Mouse (Mus musculus) heart, embryonic 14.5 days (tissue): ENCODE measurements around the gene Igsf9. TPM values are rescaled to one million over a fixed set of nuclear protein-coding genes. Genes with fewer than 3 reads are reported as not detected.
A peak's percentile ranks its signal among the peaks of the same experiment; 100 is the strongest.

ENCODE experiments used
- ATAC-seq: fragments of 200-750 bp; cut with Nextera tagmentation; 2 replicates; pipeline ENCODE4 v1.8.0; 2017; ENCODE audit warnings: low read depth, moderate TSS enrichment; ENCODE audit not compliant: insufficient number of reproducible peaks, insufficient read depth, low FRiP score
- H3K27ac ChIP-seq, 2 experiments: fragments of 200-500 bp in 1 of 2; fragments of 300-500 bp in 1 of 2; sonication (generic) in 1 of 2; replicated peaks in 1 of 2; 2 replicates each; pipeline ENCODE4 v1.5.1; 2012 to 2014; ENCODE audit warnings: low read depth in 2 of 2, low read length in 2 of 2, control low read depth in 1 of 2, mild to moderate bottlenecking in 1 of 2, mixed read lengths in 1 of 2; ENCODE audit not compliant: control insufficient read depth in 1 of 2, insufficient read depth in 1 of 2
- H3K27me3 ChIP-seq: fragments of 300-500 bp; sonication (generic); 2 replicates; pipeline ENCODE4 v1.6.1; 2014; ENCODE audit warnings: mild to moderate bottlenecking, low read length, control low read depth; ENCODE audit not compliant: control insufficient read depth, insufficient read depth
- H3K36me3 ChIP-seq: fragments of 300-500 bp; sonication (generic); 2 replicates; pipeline ENCODE4 v1.6.1; 2014; ENCODE audit warnings: mild to moderate bottlenecking, control low read depth, low read length, mixed read lengths; ENCODE audit not compliant: control insufficient read depth, insufficient read depth
- H3K4me1 ChIP-seq, 2 experiments: fragments of 200-500 bp in 1 of 2; fragments of 300-500 bp in 1 of 2; sonication (generic) in 1 of 2; 2 replicates each; pipeline ENCODE4 v1.6.1; 2012 to 2014; ENCODE audit warnings: low read length in 2 of 2, control low read depth in 1 of 2, mixed read lengths in 1 of 2; ENCODE audit not compliant: control insufficient read depth in 2 of 2, insufficient read depth in 2 of 2
- H3K4me2 ChIP-seq: fragments of 300-500 bp; sonication (generic); 2 replicates; pipeline ENCODE4 v1.6.1; 2014; ENCODE audit warnings: mild to moderate bottlenecking, low read length
- H3K4me3 ChIP-seq, 2 experiments: fragments of 200-500 bp in 1 of 2; fragments of 300-500 bp in 1 of 2; sonication (generic) in 1 of 2; 2 replicates each; pipeline ENCODE4 v1.5.1; 2012 to 2014; ENCODE audit warnings: low read length in 2 of 2, mild to moderate bottlenecking in 2 of 2, control low read depth in 1 of 2, low read depth in 1 of 2, moderate library complexity in 1 of 2; ENCODE audit not compliant: control insufficient read depth in 1 of 2, insufficient read depth in 1 of 2
- H3K9ac ChIP-seq: fragments of 300-500 bp; sonication (generic); 2 replicates; pipeline ENCODE4 v1.6.1; 2014; ENCODE audit warnings: mild to moderate bottlenecking, low read length
- H3K9me3 ChIP-seq: fragments of 300-500 bp; sonication (generic); 2 replicates; pipeline ENCODE4 v1.6.1; 2016; ENCODE audit warnings: low read length, control low read depth; ENCODE audit not compliant: control insufficient read depth
- WGBS: fragments of 180-500 bp; shearing (Covaris S2); extraction: QIAGEN DNeasy Blood & Tissue Kit; methylation state at CpG from one replicate; pipeline ENCODE4 v1.1.7; 2014; 5-methylcytosine and 5-hydroxymethylcytosine counted together
- polyA plus RNA-seq: library from polyadenylated mRNA; unstranded; fragments of >200 nt; fragmentation: Nextera tagmentation; extraction: Ambion mirVana; gene quantifications from 2 replicates; pipeline ENCODE4 v1.2.1, GENCODE M21; 2014

The Igsf9 gene
- polyA plus RNA-seq, 1 experiment from 2014 or later, result 5.0 TPM

DNA sequence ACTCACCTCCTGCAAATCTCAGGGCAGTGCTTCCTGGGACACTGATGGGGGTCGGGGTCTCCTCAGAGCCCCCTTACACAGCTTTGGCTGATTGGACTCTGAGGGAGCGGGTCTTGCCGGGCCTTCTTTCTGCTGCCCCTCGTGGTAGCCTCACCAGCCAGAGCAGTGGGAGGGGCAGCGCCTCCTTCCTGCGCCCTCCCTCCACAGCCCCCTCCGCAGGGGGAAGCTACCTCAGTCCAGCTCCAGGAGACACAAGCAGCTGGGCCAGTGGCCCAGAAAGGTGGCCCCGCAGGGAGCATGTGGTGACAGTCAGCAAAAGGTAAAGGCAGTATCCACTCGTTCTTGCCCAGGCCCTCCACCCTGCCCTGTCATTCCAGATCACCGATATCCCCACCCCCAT, 15.8 kb downstream of the Igsf9 start:
- no peaks in the 10 kb centered on the region for H3K36me3 ChIP-seq
- no peak overlapping the region for H3K4me3 ChIP-seq
- H3K27ac ChIP-seq, result no peak overlapping the region
- no peaks in the 10 kb centered on the region for H3K27me3 ChIP-seq
- 76% methylated on average over 10 of the region's 10 CpGs for WGBS
- no peak for ATAC-seq
- H3K9ac ChIP-seq, result no peak overlapping the region
- no peaks in the 10 kb centered on the region for H3K9me3 ChIP-seq
- no peak overlapping the region for H3K4me2 ChIP-seq
- H3K4me1 ChIP-seq, result peaks cover 9 to 13% of the 10 kb centered on the region in 2 experiments; a peak in 3 of 4 replicates

GRCm38 (mm10) chr1:172499765-172500441, 18.3 kb downstream of the Igsf9 start, which contains the start of gene Tagln2:
Gene Tagln2 (plus strand): TSS chr1:172500047.
- H3K4me3 ChIP-seq, result peak within 1 kb of the TSS; percentile 73 to 90
- H3K4me1 ChIP-seq, result peaks cover 31% of the 10 kb centered on the region in 2 experiments
- no peaks in the 10 kb centered on the region for H3K9me3 ChIP-seq
- peak within 1 kb of the TSS; percentile 87 to 89 for H3K27ac ChIP-seq
- peak within 1 kb of the TSS; percentile 90 for H3K9ac ChIP-seq
- H3K27me3 ChIP-seq, result no peaks in the 10 kb centered on the region
- peaks cover 2% of the 10 kb centered on the region for H3K36me3 ChIP-seq
- 1% methylated on average over 30 of the region's 30 CpGs for WGBS
- H3K4me2 ChIP-seq, result peak within 1 kb of the TSS; percentile 69
- peak; percentile 66 for ATAC-seq

DNA sequence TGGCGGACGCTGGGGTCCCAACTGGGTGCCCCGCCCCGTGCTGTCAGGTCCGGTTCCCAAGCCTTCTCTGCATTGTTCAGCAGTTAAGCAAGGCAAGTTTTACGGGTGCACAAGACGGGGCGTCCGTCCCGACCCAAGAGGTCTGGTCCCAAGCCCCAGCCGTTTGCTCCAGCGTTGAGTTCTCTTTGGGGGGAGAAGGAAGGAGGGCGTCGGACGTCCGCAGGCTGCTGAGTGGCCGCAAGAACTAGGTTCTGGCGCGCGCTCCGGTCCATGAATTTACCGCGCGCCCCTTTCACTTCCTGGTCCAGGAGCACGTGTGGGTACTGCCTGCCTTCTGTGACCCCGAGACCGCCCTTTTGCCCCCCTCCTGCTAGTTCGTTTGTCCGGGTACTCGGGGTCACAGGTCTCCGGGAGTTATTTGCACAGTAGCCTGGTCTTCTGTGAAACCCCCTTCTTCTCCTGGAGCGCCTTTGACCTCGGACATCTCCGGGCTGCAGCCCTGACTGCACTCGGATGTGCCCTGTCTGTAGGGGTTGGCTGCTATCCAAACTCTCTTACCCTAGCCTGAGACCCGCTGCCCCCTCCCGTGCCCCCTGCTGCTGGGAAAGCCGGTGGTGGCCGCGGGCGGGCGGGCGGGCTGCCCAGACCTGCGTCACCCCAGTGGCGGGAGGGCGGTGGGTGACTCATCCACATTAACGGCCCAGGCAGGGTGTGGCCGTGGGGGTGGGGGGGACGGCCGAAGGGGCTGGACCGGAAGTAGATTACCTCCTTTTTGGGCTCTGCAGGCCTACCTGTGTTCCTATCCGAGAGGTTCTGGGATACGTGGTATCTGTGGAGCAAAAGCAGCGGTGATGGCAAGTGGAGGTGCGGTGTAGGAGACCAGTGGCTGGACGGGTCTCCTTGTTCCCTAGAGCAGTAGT, 19.1 kb downstream of the Igsf9 start:
- peak overlapping the region; percentile 69 for H3K4me2 ChIP-seq
- H3K27me3 ChIP-seq, result no peaks in the 10 kb centered on the region
- no peaks in the 10 kb centered on the region for H3K9me3 ChIP-seq
- WGBS, result 1% methylated on average over 55 of the region's 56 CpGs
- peak overlapping the region; percentile 73 to 90 for H3K4me3 ChIP-seq
- peak overlapping the region; percentile 90 for H3K9ac ChIP-seq
- peak overlapping the region; percentile 89 to 94 for H3K27ac ChIP-seq
- peak; percentile 52 for ATAC-seq
- peaks cover 10% of the 10 kb centered on the region for H3K36me3 ChIP-seq
- H3K4me1 ChIP-seq, result peaks cover 32 to 37% of the 10 kb centered on the region in 2 experiments

GRCm38 (mm10) chr1:172501371-172502144, 20.0 kb downstream of the Igsf9 start:
- peak; percentile 31; the same call in 1 of the 2 replicates for ATAC-seq
- peak overlapping the region; percentile 90 for H3K9ac ChIP-seq
- peaks cover 32 to 40% of the 10 kb centered on the region in 2 experiments for H3K4me1 ChIP-seq
- H3K9me3 ChIP-seq, result no peaks in the 10 kb centered on the region
- peaks cover 18% of the 10 kb centered on the region for H3K36me3 ChIP-seq
- H3K4me3 ChIP-seq, result peak overlapping the region; percentile 73 to 90
- no peaks in the 10 kb centered on the region for H3K27me3 ChIP-seq
- peak overlapping the region; percentile 69 for H3K4me2 ChIP-seq
- 18% methylated on average over 13 of the region's 13 CpGs for whole genome bisulfite sequencing
- peak overlapping the region; percentile 89 to 94 for H3K27ac ChIP-seq

- H3K9ac ChIP-seq, result peak overlapping the region; percentile 90
- no peaks in the 10 kb centered on the region for H3K9me3 ChIP-seq
- H3K36me3 ChIP-seq, result peaks cover 27% of the 10 kb centered on the region
- no peaks in the 10 kb centered on the region for H3K27me3 ChIP-seq
- ATAC-seq, result no peak
- H3K27ac ChIP-seq, result peak overlapping the region; percentile 89 to 94
- peak overlapping the region; percentile 69 for H3K4me2 ChIP-seq
- H3K4me1 ChIP-seq, result peaks cover 36 to 42% of the 10 kb centered on the region in 2 experiments
- 35% methylated on average over 13 of the region's 13 CpGs for WGBS
- peak overlapping the region; percentile 73 to 90 for H3K4me3 ChIP-seq
Observed at GRCm38 (mm10) chr1:172502145-172503110, 20.8 kb downstream of the Igsf9 start.

GRCm38 (mm10) chr1:172503111-172503997, 21.8 kb downstream of the Igsf9 start:
- no peak for ATAC-seq
- WGBS, result 27% methylated on average over 14 of the region's 14 CpGs
- peak overlapping the region; percentile 90 for H3K9ac ChIP-seq
- H3K4me3 ChIP-seq, result peak overlapping the region; percentile 73 to 90
- peaks cover 33% of the 10 kb centered on the region for H3K36me3 ChIP-seq
- H3K4me2 ChIP-seq, result peak overlapping the region; percentile 69
- H3K27me3 ChIP-seq, result no peaks in the 10 kb centered on the region
- H3K4me1 ChIP-seq, result peaks cover 42 to 50% of the 10 kb centered on the region in 2 experiments
- no peaks in the 10 kb centered on the region for H3K9me3 ChIP-seq
- peak overlapping the region; percentile 89 to 94 for H3K27ac ChIP-seq
